Mouse (Mus musculus) layer of hippocampus, adult 11-12 months (tissue): ENCODE measurements around the gene Hnrnpr.
A peak's percentile ranks its signal among the peaks of the same experiment; 100 is the strongest.

Source experiments
- DNase-seq: peaks from one replicate; pipeline ENCODE4 v3.0.0; 2022; ENCODE audit warnings: low spot score

Gene Hnrnpr

GRCm38 (mm10) chr4:136308355-136308754 lies 2.4 kb upstream of the Hnrnpr start:
- no peak for DNase-seq

- no peak for DNase-seq
These were observed 962 bp upstream of the Hnrnpr start for GRCm38 (mm10) chr4:136309780-136310179.

- DNase-seq = peak; percentile 27
These were observed 579 bp downstream of the Hnrnpr start for GRCm38 (mm10) chr4:136311042-136311999.

- no peak for DNase-seq
These were observed 1.9 kb downstream of the Hnrnpr start for GRCm38 (mm10) chr4:136312616-136313015.

DNA sequence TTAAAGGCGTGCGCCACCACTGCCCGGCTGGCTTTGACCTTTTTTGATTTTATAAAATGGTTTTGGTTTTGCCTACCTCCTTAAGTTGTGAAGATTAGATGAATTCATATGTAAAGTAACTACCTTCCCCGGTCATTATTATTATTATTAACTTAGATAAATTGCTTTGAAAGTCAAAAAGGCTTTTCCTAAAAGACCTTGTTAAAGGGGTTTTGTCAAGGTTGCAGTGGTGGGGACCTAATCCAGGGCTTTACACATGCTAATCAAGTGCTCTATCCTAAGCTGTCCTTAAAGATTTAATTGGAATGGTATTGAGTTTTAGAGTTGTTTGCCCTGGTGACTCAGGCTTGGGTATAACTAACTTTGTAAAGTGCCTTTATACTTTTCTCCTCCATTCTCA lies 6.9 kb downstream of the Hnrnpr start:
- no peak for DNase-seq

- DNase-seq = no peak
These were observed 9.3 kb downstream of the Hnrnpr start for GRCm38 (mm10) chr4:136320016-136320415.

GRCm38 (mm10) chr4:136324226-136324625 lies 13.5 kb downstream of the Hnrnpr start:
- DNase-seq = no peak

- DNase-seq = no peak
These were observed 16.5 kb downstream of the Hnrnpr start for GRCm38 (mm10) chr4:136327238-136327637.

DNA sequence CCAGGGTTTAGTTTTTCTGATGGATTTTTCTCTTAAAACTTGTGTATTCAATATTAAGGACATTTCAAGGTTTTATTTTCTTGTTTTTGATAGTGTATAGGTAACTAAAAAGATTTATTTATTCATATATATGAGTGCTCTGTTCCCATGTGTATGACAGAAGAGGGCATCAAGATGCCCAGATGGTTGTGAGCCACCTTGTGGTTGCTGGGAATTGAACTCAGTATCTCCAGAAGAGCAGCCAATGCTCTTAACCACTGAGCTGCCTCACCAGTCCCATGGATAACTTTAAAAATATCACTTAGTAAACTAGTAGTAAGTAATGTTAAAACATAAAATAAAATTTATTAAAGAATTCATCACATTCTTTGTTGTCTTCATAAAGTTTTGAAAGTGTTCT lies 17.4 kb downstream of the Hnrnpr start:
- no peak for DNase-seq

DNA sequence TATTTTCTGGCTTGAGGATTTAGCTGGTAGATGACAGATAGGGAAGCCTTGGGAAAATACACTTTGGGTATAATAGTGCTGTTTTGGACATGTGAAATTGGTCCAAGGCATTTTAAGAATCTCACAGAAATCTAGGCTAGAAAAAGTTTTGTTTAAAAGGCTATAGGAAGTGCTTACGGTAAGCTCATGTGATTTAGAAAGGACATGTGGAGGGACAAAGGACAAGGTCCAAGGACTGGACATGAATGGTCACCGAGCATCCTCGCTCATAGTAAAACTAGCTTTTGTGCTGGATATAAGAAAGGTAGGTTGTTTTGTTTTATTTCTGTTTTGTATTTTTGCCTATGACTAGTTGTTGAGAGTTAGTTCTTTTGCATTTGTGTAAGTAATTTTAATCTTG lies 21.0 kb downstream of the Hnrnpr start:
- DNase-seq = no peak

GRCm38 (mm10) chr4:136333191-136333590 lies 22.4 kb downstream of the Hnrnpr start:
- DNase-seq = no peak

DNA sequence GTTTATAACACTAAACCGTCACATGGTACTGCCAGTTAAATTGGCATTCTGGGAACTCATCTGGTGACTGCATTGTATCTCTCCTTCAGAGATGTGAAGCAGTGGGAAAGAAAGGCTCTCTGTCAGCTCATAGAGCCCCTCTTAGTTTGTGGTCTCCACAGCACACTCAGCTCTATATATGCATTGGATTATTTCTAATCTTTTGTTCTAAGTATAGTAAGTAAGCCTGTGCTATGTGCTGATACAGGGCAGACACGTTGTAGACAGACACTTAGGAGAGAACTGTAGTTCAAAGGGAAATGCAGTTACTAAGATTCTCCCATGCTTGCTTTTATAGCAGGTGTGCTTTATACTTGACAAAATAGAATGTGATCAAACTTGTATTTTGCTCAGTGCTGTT lies 24.3 kb downstream of the Hnrnpr start:
- DNase-seq = no peak

DNA sequence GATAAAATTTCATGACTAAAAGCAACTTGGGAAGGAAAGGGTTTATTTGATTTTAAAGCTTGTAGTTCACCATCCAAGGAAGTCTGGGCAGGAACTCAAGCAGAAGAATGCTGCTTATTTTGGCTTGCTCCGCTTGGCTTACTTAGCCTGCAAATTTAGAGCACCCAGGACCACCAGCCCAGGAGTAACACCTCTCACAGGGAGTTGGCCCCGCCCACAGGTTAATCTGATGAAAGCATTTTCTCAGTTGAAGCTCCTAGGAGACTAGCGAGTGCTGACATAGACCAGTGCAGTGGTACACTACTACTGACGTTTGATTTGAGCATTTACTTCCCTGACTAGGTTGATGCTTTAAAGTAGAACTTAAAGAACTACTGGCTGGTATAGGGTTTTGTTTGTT lies 26.4 kb downstream of the Hnrnpr start:
- DNase-seq = no peak

GRCm38 (mm10) chr4:136349616-136350015 lies 38.9 kb downstream of the Hnrnpr start:
- DNase-seq = no peak

GRCm38 (mm10) chr4:136357026-136357425 lies 46.3 kb downstream of the Hnrnpr start:
- no peak for DNase-seq

- DNase-seq = no peak
These were observed 46.7 kb downstream of the Hnrnpr start for GRCm38 (mm10) chr4:136357429-136357828.

- DNase-seq = no peak
These were observed 57.1 kb downstream of the Hnrnpr start for GRCm38 (mm10) chr4:136367856-136368255.

- DNase-seq = peak; percentile 81
These were observed 59.0 kb downstream of the Hnrnpr start for GRCm38 (mm10) chr4:136369727-136370126.

- no peak for DNase-seq
These were observed 62.9 kb downstream of the Hnrnpr start for GRCm38 (mm10) chr4:136373494-136374181.

- DNase-seq = no peak
These were observed 66.3 kb downstream of the Hnrnpr start for GRCm38 (mm10) chr4:136377001-136377400.

DNA sequence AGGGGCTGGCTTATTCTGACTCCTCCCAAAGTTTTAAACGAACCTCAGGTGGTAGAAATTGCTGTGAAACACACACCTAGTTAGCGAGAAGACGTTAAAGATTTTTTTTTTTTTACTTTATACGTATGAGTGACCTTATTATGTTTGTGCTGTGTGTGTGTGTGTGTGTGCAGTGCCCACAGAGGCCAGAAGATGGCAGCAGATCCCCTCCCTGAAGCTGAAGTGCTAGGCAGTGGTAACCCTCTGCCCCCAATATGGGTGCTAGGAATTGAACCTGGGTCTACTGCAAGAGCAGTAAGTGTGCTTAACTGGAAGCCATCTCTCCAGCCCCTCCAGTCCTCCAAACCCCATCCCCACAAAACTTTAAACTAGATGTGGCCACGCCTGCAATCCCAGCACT lies 72.3 kb downstream of the Hnrnpr start:
- DNase-seq = no peak

GRCm38 (mm10) chr4:136383839-136384238 lies 73.1 kb downstream of the Hnrnpr start:
- no peak for DNase-seq

- no peak for DNase-seq
These were observed 76.5 kb downstream of the Hnrnpr start for GRCm38 (mm10) chr4:136387261-136387660.
